Mouse (Mus musculus): ENCODE results near the gene Vkorc1.

- TF ChIP-seq CTCF (IDR thresholded peaks at IDR 0.05; ENCODE audit: insufficient read depth, low read length) (no peak), POLR2A (IDR thresholded peaks at IDR 0.05; ENCODE audit: borderline replicate concordance, extremely low read depth, low read depth, low read length) (no peak)
Measured at GRCm38 (mm10) chr7:127886551-127886950, 8.9 kb downstream of the Vkorc1 start.
